Mouse (Mus musculus) heart, embryonic 16.5 days (tissue): ENCODE results near the gene Ephb2. TPM values are rescaled to one million over a fixed set of nuclear protein-coding genes. Genes with fewer than 3 reads are reported as not detected.

Experiments
- ATAC-seq: fragments of 200-750 bp; cut with Nextera tagmentation; replicated peaks from 2 replicates; pipeline ENCODE4 v1.8.0; 2017; ENCODE audit warnings: moderate number of reproducible peaks; ENCODE audit not compliant: insufficient read depth, low FRiP score; ENCODE audit errors: extremely low read depth
- H3K27ac ChIP-seq: fragments of 300-500 bp; sonication (generic); 2 replicates; pipeline ENCODE4 v1.5.1; 2014; ENCODE audit warnings: mild to moderate bottlenecking, low read length, control low read depth, moderate library complexity
- H3K27me3 ChIP-seq: fragments of 300-500 bp; sonication (generic); 2 replicates; pipeline ENCODE4 v1.6.1; 2014; ENCODE audit warnings: low read length, mixed read lengths; ENCODE audit not compliant: control insufficient read depth, insufficient read depth
- H3K36me3 ChIP-seq: fragments of 300-500 bp; sonication (generic); 2 replicates; pipeline ENCODE4 v1.6.1; 2014; ENCODE audit not compliant: control insufficient read depth, insufficient read depth
- H3K4me1 ChIP-seq: fragments of 300-500 bp; sonication (generic); 2 replicates; pipeline ENCODE4 v1.6.1; 2014; ENCODE audit warnings: low read length, mixed read lengths; ENCODE audit not compliant: control insufficient read depth, insufficient read depth
- H3K4me2 ChIP-seq: fragments of 300-500 bp; sonication (generic); 2 replicates; pipeline ENCODE4 v1.6.1; 2014; ENCODE audit warnings: low read depth, mild to moderate bottlenecking, control low read depth, low read length
- H3K4me3 ChIP-seq: fragments of 300-500 bp; sonication (generic); 2 replicates; pipeline ENCODE4 v1.5.1; 2014; ENCODE audit warnings: mild to moderate bottlenecking, control low read depth, low read length
- H3K9ac ChIP-seq: fragments of 300-500 bp; sonication (generic); 2 replicates; pipeline ENCODE4 v1.6.1; 2014; ENCODE audit warnings: low read length, control low read depth
- H3K9me3 ChIP-seq: fragments of 300-500 bp; sonication (generic); replicated peaks from 2 replicates; pipeline ENCODE4 v1.6.1; 2016; ENCODE audit warnings: low read length; ENCODE audit not compliant: control insufficient read depth
- WGBS: fragments of 180-500 bp; shearing (Covaris S2); extraction: QIAGEN DNeasy Blood & Tissue Kit; methylation state at CpG from one replicate; pipeline ENCODE4 v1.1.7; 2014; 5-methylcytosine and 5-hydroxymethylcytosine counted together
- polyA plus RNA-seq: library from polyadenylated mRNA; unstranded; fragments of >200 nt; fragmentation: Nextera tagmentation; extraction: Ambion mirVana; gene quantifications from 2 replicates; pipeline ENCODE4 v1.2.1, GENCODE M21; 2015

Ephb2 gene
- polyA plus RNA-seq, 1 experiment from 2014 or later = 0.70 TPM

- peaks cover 26% of the 10 kb centered on the region for H3K4me1 ChIP-seq
Observed at GRCm38 (mm10) chr4:136801463-136801862, 34.3 kb downstream of the Ephb2 start.

GRCm38 (mm10) chr4:136800366-136800765, 35.4 kb downstream of the Ephb2 start:
- Histone ChIP-seq H3K27ac (no peak overlapping the region), H3K27me3 (peaks cover under 1% of the 10 kb centered on the region; the same call in 1 of the 2 replicates), H3K9me3 (no peaks in the 10 kb centered on the region), H3K9ac (no peak overlapping the region), H3K4me3 (no peak overlapping the region), H3K4me2 (no peak overlapping the region), H3K36me3 (no peaks in the 10 kb centered on the region), H3K4me1 (peaks cover 23% of the 10 kb centered on the region)
- no peak for ATAC-seq
- WGBS = 56% methylated on average over 14 of the region's 14 CpGs

More at GRCm38 (mm10) chr4:136801463-136801862, 34.3 kb downstream of the Ephb2 start:
- H3K27me3 ChIP-seq = peaks cover 5% of the 10 kb centered on the region
- H3K4me2 ChIP-seq = no peak overlapping the region
- H3K27ac ChIP-seq = no peak overlapping the region
- no peaks in the 10 kb centered on the region for H3K9me3 ChIP-seq
- no peak for ATAC-seq
- H3K9ac ChIP-seq = no peak overlapping the region
- H3K4me3 ChIP-seq = no peak overlapping the region
- no peaks in the 10 kb centered on the region for H3K36me3 ChIP-seq
- WGBS = 85% methylated on average over 8 of the region's 8 CpGs

- Histone ChIP-seq H3K4me1 (peaks cover 20% of the 10 kb centered on the region), H3K27ac (no peak overlapping the region), H3K4me3 (no peak overlapping the region), H3K4me2 (no peak overlapping the region), H3K9ac (no peak overlapping the region), H3K36me3 (no peaks in the 10 kb centered on the region), H3K9me3 (no peaks in the 10 kb centered on the region), H3K27me3 (no peaks in the 10 kb centered on the region)
- no peak for ATAC-seq
- 42% methylated on average over 23 of the region's 23 CpGs for WGBS
Observed at GRCm38 (mm10) chr4:136797677-136798569, 37.9 kb downstream of the Ephb2 start.

GRCm38 (mm10) chr4:136793320-136793719, 42.5 kb downstream of the Ephb2 start:
- H3K9me3 ChIP-seq = no peaks in the 10 kb centered on the region
- peaks cover 8% of the 10 kb centered on the region for H3K4me1 ChIP-seq
- no peaks in the 10 kb centered on the region for H3K27me3 ChIP-seq
- H3K9ac ChIP-seq = no peak overlapping the region
- H3K36me3 ChIP-seq = no peaks in the 10 kb centered on the region
- WGBS = 78% methylated on average over 11 of the region's 11 CpGs
- H3K27ac ChIP-seq = no peak overlapping the region
- H3K4me3 ChIP-seq = no peak overlapping the region
- no peak overlapping the region for H3K4me2 ChIP-seq
- no peak for ATAC-seq

GRCm38 (mm10) chr4:136789821-136790220, 46.0 kb downstream of the Ephb2 start:
- Histone ChIP-seq H3K4me2 (no peak overlapping the region), H3K9ac (no peak overlapping the region), H3K36me3 (no peaks in the 10 kb centered on the region), H3K9me3 (no peaks in the 10 kb centered on the region), H3K4me3 (no peak overlapping the region), H3K27ac (no peak overlapping the region), H3K27me3 (no peaks in the 10 kb centered on the region), H3K4me1 (peaks cover 3% of the 10 kb centered on the region; the same call in 1 of the 2 replicates)
- ATAC-seq = peak; percentile 67
- WGBS = 47% methylated on average over 6 of the region's 6 CpGs

- H3K36me3 ChIP-seq = no peaks in the 10 kb centered on the region
- H3K4me2 ChIP-seq = no peak overlapping the region
- H3K9ac ChIP-seq = no peak overlapping the region
- H3K27me3 ChIP-seq = 0 out of 2 replicates have a peak, but pooled peaks cover 2% of the 10 kb centered on the region
- 64% methylated on average over 4 of the region's 4 CpGs for WGBS
- no peaks in the 10 kb centered on the region for H3K9me3 ChIP-seq
- no peak overlapping the region for H3K4me3 ChIP-seq
- peaks cover 3% of the 10 kb centered on the region; the same call in 1 of the 2 replicates for H3K4me1 ChIP-seq
- no peak for ATAC-seq
- H3K27ac ChIP-seq = no peak overlapping the region
Observed at GRCm38 (mm10) chr4:136787357-136787756, 48.4 kb downstream of the Ephb2 start.

- 57% methylated on average over 26 of the region's 26 CpGs for WGBS
- Histone ChIP-seq H3K4me1 (peaks cover 6% of the 10 kb centered on the region), H3K9me3 (no peaks in the 10 kb centered on the region), H3K9ac (no peak overlapping the region), H3K4me3 (no peak overlapping the region), H3K36me3 (no peaks in the 10 kb centered on the region), H3K27ac (no peak overlapping the region), H3K4me2 (no peak overlapping the region), H3K27me3 (0 out of 2 replicates have a peak, but pooled peaks cover 2% of the 10 kb centered on the region)
- ATAC-seq = no peak
Observed at GRCm38 (mm10) chr4:136786453-136787276, 49.1 kb downstream of the Ephb2 start.

- no peaks in the 10 kb centered on the region for H3K36me3 ChIP-seq
- H3K9me3 ChIP-seq = no peaks in the 10 kb centered on the region
- 0 out of 2 replicates have a peak, but pooled peaks have one; percentile 20 for ATAC-seq
- H3K4me2 ChIP-seq = no peak overlapping the region
- WGBS = 47% methylated on average over 22 of the region's 22 CpGs
- no peak overlapping the region for H3K9ac ChIP-seq
- H3K27ac ChIP-seq = no peak overlapping the region
- 0 out of 2 replicates have a peak, but pooled peaks cover 2% of the 10 kb centered on the region for H3K27me3 ChIP-seq
- no peak overlapping the region for H3K4me3 ChIP-seq
- H3K4me1 ChIP-seq = peaks cover 13% of the 10 kb centered on the region
Observed at GRCm38 (mm10) chr4:136783552-136784150, 52.1 kb downstream of the Ephb2 start.
